Mouse (Mus musculus) left cerebral cortex, adult 2 months (tissue): Measurements from ENCODE around the gene Prkd1. TPM values are rescaled to one million over a fixed set of nuclear protein-coding genes. Genes with fewer than 3 reads are reported as not detected.

Source experiments
- DNase-seq, 2 experiments: peaks; one replicate each; pipeline ENCODE4 v3.0.0; 2021 to 2022; ENCODE audit warnings: low spot score in 2 of 2, mixed read lengths in 1 of 2; ENCODE audit errors: extremely low spot score in 1 of 2
- H3K27ac ChIP-seq: fragments of 200-600 bp; 2 replicates; pipeline ENCODE4 v1.8.1; 2022
- H3K4me3 ChIP-seq: fragments of 200-600 bp; 2 replicates; pipeline ENCODE4 v1.8.1; 2022
- CTCF ChIP-seq: fragments of 200-600 bp; IDR thresholded peaks from 2 replicates; pipeline ENCODE4 v1.8.1; 2022; ENCODE audit warnings: antibody characterized with exemption, mild to moderate bottlenecking, moderate library complexity
- intact Hi-C: fragments of 180-260 bp; cut with DNase I; formaldehyde crosslinking; loops from one replicate; pipeline ENCODE4 v1.15.1; 2025
- total RNA-seq, 2 experiments: library from RNA; stranded (reverse); gene quantifications; 2 replicates each; pipeline ENCODE4 v1.2.3; 2021

The Prkd1 gene
- total RNA-seq, 2 experiments from 2014 or later: 7.0 to 8.0 TPM

GRCm38 (mm10) chr12:50606703-50607500, 42.0 kb downstream of the Prkd1 start:
- intact Hi-C loops: no loop called here
- Histone ChIP-seq H3K4me3 (no peak overlapping the region), H3K27ac (no peak overlapping the region)
- no peak for DNase-seq
- no peak for TF ChIP-seq CTCF

GRCm38 (mm10) chr12:50599370-50599769, 49.5 kb downstream of the Prkd1 start:
- Histone ChIP-seq H3K4me3 (no peak overlapping the region), H3K27ac (no peak overlapping the region)
- intact Hi-C loops: no loop called here
- DNase-seq: no peak
- TF ChIP-seq CTCF: no peak

- DNase-seq: no peak
- Histone ChIP-seq H3K4me3 (no peak overlapping the region), H3K27ac (no peak overlapping the region)
- no peak for TF ChIP-seq CTCF
- intact Hi-C loops: no loop called here
Observed at GRCm38 (mm10) chr12:50598053-50598988, 50.6 kb downstream of the Prkd1 start.

- Histone ChIP-seq H3K4me3 (no peak overlapping the region), H3K27ac (no peak overlapping the region)
- no peak for DNase-seq
- TF ChIP-seq CTCF: no peak
- intact Hi-C loops: no loop called here
Observed at GRCm38 (mm10) chr12:50597467-50597866, 51.4 kb downstream of the Prkd1 start.

GRCm38 (mm10) chr12:50595777-50596176, 53.1 kb downstream of the Prkd1 start:
- intact Hi-C loops: no loop called here
- no peak for TF ChIP-seq CTCF
- Histone ChIP-seq H3K27ac (no peak overlapping the region), H3K4me3 (no peak overlapping the region)
- DNase-seq: no peak

GRCm38 (mm10) chr12:50594506-50594905, 54.4 kb downstream of the Prkd1 start:
- Histone ChIP-seq H3K4me3 (no peak overlapping the region), H3K27ac (no peak overlapping the region)
- intact Hi-C loops: no loop called here
- DNase-seq: no peak
- TF ChIP-seq CTCF: no peak

GRCm38 (mm10) chr12:50593481-50593880, 55.4 kb downstream of the Prkd1 start:
- DNase-seq: no peak
- H3K27ac ChIP-seq: no peak overlapping the region
- H3K4me3 ChIP-seq: no peak overlapping the region
- TF ChIP-seq CTCF: no peak
- intact Hi-C loops: no loop called here

GRCm38 (mm10) chr12:50588137-50588761, 60.6 kb downstream of the Prkd1 start:
- no peak for TF ChIP-seq CTCF
- DNase-seq: no peak
- no peak overlapping the region for H3K27ac ChIP-seq
- intact Hi-C loops: no loop called here
- H3K4me3 ChIP-seq: no peak overlapping the region

GRCm38 (mm10) chr12:50565198-50565597, 83.7 kb downstream of the Prkd1 start:
- no peak for DNase-seq
- Histone ChIP-seq H3K4me3 (no peak overlapping the region), H3K27ac (no peak overlapping the region)
- intact Hi-C loops: no loop called here
- no peak for TF ChIP-seq CTCF

- H3K27ac ChIP-seq: no peak overlapping the region
Observed at GRCm38 (mm10) chr12:50560536-50560935, 88.4 kb downstream of the Prkd1 start.

GRCm38 (mm10) chr12:50558231-50558630, 90.7 kb downstream of the Prkd1 start:
- no peak overlapping the region for H3K4me3 ChIP-seq
- no peak for DNase-seq
- H3K27ac ChIP-seq: no peak overlapping the region
- TF ChIP-seq CTCF: no peak
- intact Hi-C loops: no loop called here

More at GRCm38 (mm10) chr12:50560536-50560935, 88.4 kb downstream of the Prkd1 start:
- no peak for DNase-seq
- intact Hi-C loops: no loop called here
- no peak for TF ChIP-seq CTCF
- H3K4me3 ChIP-seq: no peak overlapping the region

- H3K4me3 ChIP-seq: no peak overlapping the region
- DNase-seq: no peak
- no peak overlapping the region for H3K27ac ChIP-seq
- intact Hi-C loops: no loop called here
- TF ChIP-seq CTCF: no peak
Observed at GRCm38 (mm10) chr12:50554214-50554613, 94.7 kb downstream of the Prkd1 start.
